In genomic region chr5:137122686-137123193, GRCm38 (mm10) we compare ENCODE assay signal across 8 mouse cellular contexts. TPM values are rescaled to one million over a fixed set of nuclear protein-coding genes. Genes with fewer than 3 reads are reported as not detected.
DNase-seq lines count a peak whose midpoint lies in the region; ATAC-seq lines count a peak whose summit lies in the region.

No protein-coding gene starts in this region.

- H3K4me3 ChIP-seq in limb, embryonic 11.5 days (ENCODE audit: low read depth, low read length), result no peak overlapping the region
- H3K4me3 ChIP-seq in midbrain, embryonic 16.5 days (ENCODE audit: low read depth, low read length), result no peak overlapping the region

- H3K36me3 ChIP-seq in limb, embryonic 11.5 days (ENCODE audit: control insufficient read depth, insufficient read depth, low read length), result no peaks in the 10 kb centered on the region
- H3K36me3 ChIP-seq in midbrain, embryonic 16.5 days (ENCODE audit: control insufficient read depth, insufficient read depth, low read length), result no peaks in the 10 kb centered on the region

- no peaks in the 10 kb centered on the region for H3K9me3 ChIP-seq in limb, embryonic 11.5 days (ENCODE audit: control insufficient read depth, low read length)
- no peaks in the 10 kb centered on the region for H3K9me3 ChIP-seq in midbrain, embryonic 16.5 days (replicated peaks; ENCODE audit: control insufficient read depth, low read length, poor library complexity, severe bottlenecking)

- no peaks in the 10 kb centered on the region for H3K27me3 ChIP-seq in limb, embryonic 11.5 days (ENCODE audit: control insufficient read depth, insufficient read depth, low read length)
- no peaks in the 10 kb centered on the region for H3K27me3 ChIP-seq in midbrain, embryonic 16.5 days (ENCODE audit: control insufficient read depth, insufficient read depth, low read depth, low read length)

- no peak overlapping the region for H3K4me2 ChIP-seq in limb, embryonic 11.5 days (ENCODE audit: low read depth, severe bottlenecking)
- H3K4me2 ChIP-seq in midbrain, embryonic 16.5 days (ENCODE audit: low read length), result peak overlapping the region; percentile 41

- no peak for ATAC-seq in limb, embryonic 11.5 days (ENCODE audit: insufficient number of reproducible peaks, low FRiP score, low TSS enrichment, low read depth)
- peak; percentile 90 for ATAC-seq in midbrain, embryonic 16.5 days

- DNase-seq in urinary bladder, postnatal 14 days (ENCODE audit: low spot score), result peak; percentile 78
- DNase-seq in urinary bladder, adult 2 months (ENCODE audit: low spot score), result no peak
- peak; percentile 80 for DNase-seq in embryo, embryonic 9.5 days (ENCODE audit: extremely low spot score)
- DNase-seq in heart, adult 11 months, result peak; percentile 97
- peak; percentile 55 for DNase-seq in kidney, adult 11 months
- DNase-seq in limb, embryonic 11.5 days (ENCODE audit: low spot score), result peak; percentile 87
- peak; percentile 50 to 73 for DNase-seq in spleen, postnatal 14 days (ENCODE audit: low spot score in 2 of 2)

- 8% methylated on average over 14 of the region's 14 CpGs for WGBS in limb, embryonic 11.5 days
- 4% methylated on average over 14 of the region's 14 CpGs for WGBS in midbrain, embryonic 16.5 days

- H3K27ac ChIP-seq in limb, embryonic 11.5 days (replicated peaks; ENCODE audit: low read depth, low read length), result no peak overlapping the region
- peak overlapping the region; percentile 81 for H3K27ac ChIP-seq in midbrain, embryonic 16.5 days (ENCODE audit: low read length)

- H3K9ac ChIP-seq in limb, embryonic 11.5 days (ENCODE audit: low read length), result no peak overlapping the region
- H3K9ac ChIP-seq in midbrain, embryonic 16.5 days (ENCODE audit: low read depth, low read length), result 0 out of 2 replicates have a peak overlapping the region, but pooled peaks have one; percentile 38

- peaks cover 3% of the 10 kb centered on the region; the same call in 1 of the 2 replicates for H3K4me1 ChIP-seq in limb, embryonic 11.5 days (ENCODE audit: control insufficient read depth, insufficient read depth, low read length)
- peaks cover 14% of the 10 kb centered on the region for H3K4me1 ChIP-seq in midbrain, embryonic 16.5 days (ENCODE audit: control insufficient read depth, insufficient read depth, low read length)

RNA-seq across cellular contexts. Expression of gene Trim56, which starts 6.7 kb away (rescaled TPM):
- polyA plus RNA-seq in urinary bladder, adult 2 months (2012; rRNA removed), result 5.7 and 11.9 TPM in 2 replicates
- 8.2 and 9.1 TPM in 2 replicates for polyA plus RNA-seq in limb, embryonic 11.5 days (2014; fragmentation: Nextera tagmentation; extraction: Ambion mirVana)
- 1.8 and 2.5 TPM in 2 replicates for polyA plus RNA-seq in midbrain, embryonic 16.5 days (2015; fragmentation: Nextera tagmentation; extraction: Ambion mirVana)

RNA-seq across cellular contexts. Expression of gene Muc3, which starts 26.4 kb away (rescaled TPM):
- not detected in 2 replicates for polyA plus RNA-seq in urinary bladder, adult 2 months (2012; rRNA removed)
- not detected in 2 replicates for polyA plus RNA-seq in limb, embryonic 11.5 days (2014; fragmentation: Nextera tagmentation; extraction: Ambion mirVana)
- polyA plus RNA-seq in midbrain, embryonic 16.5 days (2015; fragmentation: Nextera tagmentation; extraction: Ambion mirVana), result not detected in 2 replicates

RNA-seq across cellular contexts. Expression of gene Serpine1, which starts 50.7 kb away (rescaled TPM):
- 6.2 and 8.3 TPM in 2 replicates for polyA plus RNA-seq in urinary bladder, adult 2 months (2012; rRNA removed)
- 0.16 and 0.52 TPM in 2 replicates for polyA plus RNA-seq in limb, embryonic 11.5 days (2014; fragmentation: Nextera tagmentation; extraction: Ambion mirVana)
- 0.25 and 0.41 TPM in 2 replicates for polyA plus RNA-seq in midbrain, embryonic 16.5 days (2015; fragmentation: Nextera tagmentation; extraction: Ambion mirVana)
